Mouse (Mus musculus): ENCODE measurements around the gene Rpl36.

- no peak for TF ChIP-seq CTCF (IDR thresholded peaks at IDR 0.05; ENCODE audit: insufficient read depth, low read length)
- no peak for TF ChIP-seq POLR2A (IDR thresholded peaks at IDR 0.05; ENCODE audit: borderline replicate concordance, extremely low read depth, low read depth, low read length)
Observed at GRCm38 (mm10) chr17:56566918-56567317, 46.3 kb upstream of the Rpl36 start.
